ENCODE assay signal across 23 mouse cellular contexts in genomic region chr10:112485819-112486218, GRCm38 (mm10).
DNase-seq lines count a peak whose midpoint lies in the region; ATAC-seq lines count a peak whose summit lies in the region.
"Had no signal": no experiment of that assay in that cellular context is flagged by ENCODE, and none has a peak within 500 bp of the region (broad histone marks: within the 10 kb centered on the region; RNA-seq: fewer than 3 reads in every experiment).

No protein-coding gene starts in this region.

- no peaks in the 10 kb centered on the region for H3K9me3 ChIP-seq in kidney, embryonic 16.5 days (ENCODE audit: low read length)
- H3K9me3 ChIP-seq: forebrain, embryonic 10.5 days; forebrain, embryonic 13.5 days; hindbrain, embryonic 12.5 days; hindbrain, embryonic 15.5 days had no signal

- no peaks in the 10 kb centered on the region for H3K4me1 ChIP-seq in kidney, embryonic 16.5 days (ENCODE audit: insufficient read depth, low read length)
- H3K4me1 ChIP-seq: forebrain, embryonic 13.5 days; hindbrain, embryonic 12.5 days; hindbrain, embryonic 15.5 days had no signal

- no peaks in the 10 kb centered on the region for H3K36me3 ChIP-seq in kidney, embryonic 16.5 days (ENCODE audit: insufficient read depth, low read length)
- H3K36me3 ChIP-seq: forebrain, embryonic 10.5 days; hindbrain, embryonic 12.5 days; hindbrain, embryonic 15.5 days had no signal

- no peak overlapping the region for H3K9ac ChIP-seq in kidney, embryonic 16.5 days (replicated peaks; ENCODE audit: low read length)
- H3K9ac ChIP-seq: forebrain, embryonic 13.5 days; hindbrain, embryonic 12.5 days; hindbrain, embryonic 15.5 days had no signal

- no peak for DNase-seq in kidney, adult 11 months
- peak; percentile 28 for DNase-seq in embryo, embryonic 10.5 days (ENCODE audit: low spot score)
- peak; percentile 6 for DNase-seq in embryo, embryonic 9.5 days (ENCODE audit: extremely low spot score)
- DNase-seq in urinary bladder, postnatal 4 days (ENCODE audit: low spot score in 2 of 2), result no peak
- no peak for DNase-seq in heart, adult 8-10 months (ENCODE audit: low spot score)
- DNase-seq: adrenal gland, adult 8-10 months; adrenal gland, postnatal 25 days; cerebellum, adult 11-12 months; cerebellum, adult 8-10 months; cerebellum, postnatal 10 days; cerebellum, postnatal 36 days; gastrocnemius, postnatal 10 days; gastrocnemius, postnatal 36 days; heart, adult 2 months had no signal

- no peak overlapping the region for H3K27ac ChIP-seq in kidney, embryonic 16.5 days (ENCODE audit: low read length)
- H3K27ac ChIP-seq: forebrain, embryonic 10.5 days; forebrain, embryonic 13.5 days; heart, adult 2 months; hindbrain, embryonic 12.5 days; hindbrain, embryonic 15.5 days had no signal

- no peaks in the 10 kb centered on the region for H3K27me3 ChIP-seq in kidney, embryonic 16.5 days (ENCODE audit: insufficient read depth, low read length)
- H3K27me3 ChIP-seq: forebrain, embryonic 13.5 days; hindbrain, embryonic 12.5 days; hindbrain, embryonic 15.5 days had no signal

- peak; percentile 95 for ATAC-seq in kidney, embryonic 16.5 days (ENCODE audit: low FRiP score, low TSS enrichment)
- ATAC-seq: activated CD4-positive, CD25-positive, alpha-beta regulatory T cell, adult 4 months; CD4-positive, CD25-positive, alpha-beta regulatory T cell, adult 4 months; forebrain, embryonic 13.5 days; forebrain, embryonic 16.5 days had no signal

- H3K4me3 ChIP-seq in kidney, embryonic 16.5 days (ENCODE audit: low read length), result no peak overlapping the region
- H3K4me3 ChIP-seq: forebrain, embryonic 10.5 days; forebrain, embryonic 13.5 days; heart, adult 2 months; hindbrain, embryonic 12.5 days; hindbrain, embryonic 15.5 days had no signal

- no peak overlapping the region for H3K4me2 ChIP-seq in kidney, embryonic 16.5 days (replicated peaks; ENCODE audit: low read depth, low read length)
- H3K4me2 ChIP-seq: forebrain, embryonic 13.5 days; heart, embryonic 11.5 days; hindbrain, embryonic 12.5 days; hindbrain, embryonic 15.5 days had no signal

Comparison
In these comparisons a context has a peak if more than half of its experiments do, and no peak if none do; other contexts are left out.
1. DNase-seq: peak in embryo, embryonic 10.5 days (single experiment) and embryo, embryonic 9.5 days (single experiment); none in kidney, adult 11 months (single experiment), urinary bladder, postnatal 4 days (0 of 2) and heart, adult 8-10 months (single experiment).